Mouse (Mus musculus) ES-CJ7 (cell line): ENCODE data around the gene Fbp2.

Experiments used
- DNase-seq: peaks from one replicate; pipeline ENCODE4 v3.0.0; 2011; ENCODE audit warnings: low read depth, low spot score

The Fbp2 gene

GRCm38 (mm10) chr13:62865651-62866315 lies 7.6 kb upstream of the Fbp2 start:
- DNase-seq = no peak

- DNase-seq = no peak
These were observed 5.5 kb upstream of the Fbp2 start for GRCm38 (mm10) chr13:62863771-62864170.

GRCm38 (mm10) chr13:62862875-62863274 lies 4.7 kb upstream of the Fbp2 start:
- DNase-seq = no peak

- DNase-seq = peak; percentile 49
These were observed 1.8 kb upstream of the Fbp2 start for GRCm38 (mm10) chr13:62860068-62860467.

- peak; percentile 27 for DNase-seq
These were observed 1.0 kb upstream of the Fbp2 start for GRCm38 (mm10) chr13:62859251-62859650.

GRCm38 (mm10) chr13:62856850-62857249 lies 1.4 kb downstream of the Fbp2 start:
- no peak for DNase-seq

GRCm38 (mm10) chr13:62856305-62856675 lies 1.9 kb downstream of the Fbp2 start:
- DNase-seq = peak; percentile 93

- no peak for DNase-seq
These were observed 2.6 kb downstream of the Fbp2 start for GRCm38 (mm10) chr13:62855396-62856304.

- peak; percentile 72 for DNase-seq
These were observed 3.6 kb downstream of the Fbp2 start for GRCm38 (mm10) chr13:62854666-62855065.

- DNase-seq = no peak
These were observed 24.9 kb downstream of the Fbp2 start for GRCm38 (mm10) chr13:62833341-62833740.

GRCm38 (mm10) chr13:62832239-62832638 lies 26.0 kb downstream of the Fbp2 start:
- no peak for DNase-seq

- DNase-seq = peak; percentile 81
These were observed 42.5 kb downstream of the Fbp2 start for GRCm38 (mm10) chr13:62815705-62816104.

- no peak for DNase-seq
These were observed 45.5 kb downstream of the Fbp2 start for GRCm38 (mm10) chr13:62812713-62813112.

- peak; percentile 15 for DNase-seq
These were observed 50.2 kb downstream of the Fbp2 start for GRCm38 (mm10) chr13:62807981-62808380.
